Mouse (Mus musculus) layer of hippocampus, postnatal 10 days (tissue): ENCODE measurements around the gene Rasgrf1. TPM values are rescaled to one million over a fixed set of nuclear protein-coding genes. Genes with fewer than 3 reads are reported as not detected.
A peak's percentile ranks its signal among the peaks of the same experiment; 100 is the strongest.
"Not testable (repeated sequence)": the region's sequence is repeated elsewhere in the genome, so short reads cannot be mapped to it uniquely, and the experiment has no call there.

Source experiments
- DNase-seq, 2 experiments: peaks; one replicate each; pipeline ENCODE4 v3.0.0; 2021; ENCODE audit warnings: low spot score in 2 of 2
- total RNA-seq, 2 experiments: library from RNA; stranded (reverse); gene quantifications; 2 replicates each; pipeline ENCODE4 v1.2.3; 2021

Gene Rasgrf1
- total RNA-seq, 2 experiments from 2014 or later = 153 to 156 TPM

DNA sequence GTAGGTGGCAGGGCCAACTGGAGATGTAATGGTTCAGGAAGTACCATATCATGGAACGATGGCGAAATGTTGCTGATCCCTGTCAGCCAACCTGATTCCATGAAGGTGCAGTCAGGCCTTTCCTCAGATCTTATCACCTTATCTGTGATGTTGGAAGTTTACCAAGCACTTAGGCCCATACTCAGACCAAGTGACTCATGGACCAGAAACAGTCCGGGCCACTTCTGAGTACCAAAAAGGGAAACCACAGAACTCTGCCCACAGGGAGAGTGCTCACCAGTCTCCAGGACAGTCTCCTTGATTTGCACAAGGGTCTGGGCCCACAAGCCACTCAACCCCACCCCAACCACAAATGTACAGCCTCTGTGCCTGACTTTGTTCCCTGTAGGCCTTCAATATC, 126.1 kb downstream of the Rasgrf1 start:
- no peak for DNase-seq

DNA sequence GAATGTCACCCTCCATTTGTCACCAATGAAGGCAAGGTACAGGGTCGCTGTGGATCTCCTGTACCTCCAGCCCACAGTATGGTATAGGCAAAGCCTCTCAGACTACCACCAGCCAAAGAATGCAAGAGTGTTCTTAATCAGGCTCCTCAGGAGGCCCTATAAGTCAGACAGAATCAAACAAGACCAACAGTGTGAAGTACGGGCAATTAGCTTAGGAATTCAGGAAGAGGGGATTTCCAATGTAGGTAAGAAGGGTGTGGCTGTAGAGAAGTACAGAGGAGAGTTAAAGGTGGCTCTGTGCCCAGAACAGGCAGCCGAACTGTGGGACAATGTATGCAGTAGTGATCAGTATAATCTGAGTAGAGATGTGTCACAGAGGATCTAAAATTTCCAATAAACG, 126.6 kb downstream of the Rasgrf1 start:
- DNase-seq = no peak

- no peak for DNase-seq
Measured at GRCm38 (mm10) chr9:90038535-90038934, 128.8 kb downstream of the Rasgrf1 start.

- no peak for DNase-seq
Measured at GRCm38 (mm10) chr9:90040916-90041315, 131.2 kb downstream of the Rasgrf1 start.

GRCm38 (mm10) chr9:90041556-90041955, 131.8 kb downstream of the Rasgrf1 start:
- DNase-seq = no peak

- DNase-seq = not testable (repeated sequence)
Measured at GRCm38 (mm10) chr9:90042906-90043305, 133.2 kb downstream of the Rasgrf1 start.

- no peak for DNase-seq
Measured at GRCm38 (mm10) chr9:90045191-90045590, 135.5 kb downstream of the Rasgrf1 start.

- no peak for DNase-seq
Measured at GRCm38 (mm10) chr9:90047937-90048627, 138.4 kb downstream of the Rasgrf1 start.

DNA sequence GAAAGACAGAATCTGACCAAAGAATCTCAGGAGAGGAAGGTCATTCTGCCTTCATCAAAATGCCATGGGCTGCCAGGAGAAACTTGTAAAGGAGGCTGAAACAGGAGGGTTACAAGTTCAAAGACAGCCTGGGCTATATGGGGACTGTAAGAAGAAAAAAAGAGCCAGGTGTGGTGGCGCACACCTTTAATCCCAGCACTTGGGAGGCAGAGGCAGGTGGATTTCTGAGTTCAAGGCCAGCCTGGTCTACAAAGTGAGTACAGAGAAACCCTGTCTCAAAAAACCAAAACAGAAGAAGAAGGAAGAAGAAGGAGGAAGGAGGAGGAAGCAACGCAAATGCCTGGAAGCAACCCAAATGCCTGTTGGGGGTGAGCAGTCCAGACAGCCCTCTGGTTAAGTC, 144.1 kb downstream of the Rasgrf1 start, which contains the start of gene Ctsh:
TSS of gene Ctsh (plus strand) at position 301 of the 400 bp plus-strand sequence.
- DNase-seq = no peak

DNA sequence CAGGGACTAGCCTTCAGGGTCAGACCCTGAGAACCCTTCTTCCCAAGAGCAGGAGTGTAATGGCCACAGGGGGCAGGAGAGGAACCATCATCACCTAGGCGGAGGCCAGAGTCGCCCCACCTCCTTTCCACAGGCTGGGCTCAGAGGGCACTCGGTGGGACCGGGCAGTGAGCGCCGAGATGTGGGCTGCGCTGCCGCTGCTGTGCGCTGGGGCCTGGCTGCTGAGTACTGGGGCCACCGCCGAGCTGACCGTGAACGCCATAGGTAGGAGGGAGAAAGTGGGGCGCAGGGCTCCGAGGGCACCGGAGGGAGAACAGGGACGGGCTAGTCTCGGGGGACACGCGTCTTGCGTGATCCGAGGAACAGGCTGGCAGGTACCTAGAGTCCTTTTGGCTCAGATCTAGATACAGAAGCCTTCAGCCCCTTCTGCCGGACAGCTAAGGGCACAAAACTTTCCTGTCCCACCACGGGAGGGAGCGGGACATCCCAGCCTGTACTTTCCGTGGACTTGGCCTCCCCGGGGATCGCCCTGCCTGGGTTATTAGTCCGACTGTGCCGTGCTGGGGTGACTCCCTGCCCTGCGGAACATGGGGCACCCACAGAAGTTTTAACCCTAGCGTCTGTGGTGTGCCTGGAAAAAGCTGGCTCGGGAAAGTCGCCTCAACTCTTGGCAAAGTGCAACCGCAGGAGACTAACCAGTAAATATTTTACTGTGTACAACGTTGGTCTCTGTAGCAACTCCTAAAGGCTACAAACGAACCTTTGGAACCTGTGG, 144.8 kb downstream of the Rasgrf1 start:
- peak; percentile 17 to 43 for DNase-seq

DNA sequence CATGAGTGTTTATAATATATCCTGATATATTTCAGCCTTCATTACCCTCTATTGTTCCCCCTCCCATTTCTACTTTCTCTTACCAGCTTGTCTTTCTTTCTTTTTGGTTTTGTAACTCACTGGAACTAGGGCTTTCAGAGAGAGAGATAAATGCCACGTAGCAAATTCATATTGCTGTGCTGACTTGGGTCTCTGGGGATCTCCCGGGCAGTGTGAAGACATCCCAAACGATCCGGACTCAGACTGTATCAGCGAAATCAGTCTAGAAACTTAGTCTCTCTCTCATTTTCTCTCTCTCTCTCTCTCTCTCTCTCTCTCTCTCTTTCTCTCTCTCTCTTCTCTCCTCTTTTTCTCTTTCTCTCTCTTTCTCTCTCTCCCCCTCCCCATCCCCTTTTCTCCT, 145.7 kb downstream of the Rasgrf1 start:
- DNase-seq = no peak

- no peak for DNase-seq
Measured at GRCm38 (mm10) chr9:90055911-90056310, 146.2 kb downstream of the Rasgrf1 start.

DNA sequence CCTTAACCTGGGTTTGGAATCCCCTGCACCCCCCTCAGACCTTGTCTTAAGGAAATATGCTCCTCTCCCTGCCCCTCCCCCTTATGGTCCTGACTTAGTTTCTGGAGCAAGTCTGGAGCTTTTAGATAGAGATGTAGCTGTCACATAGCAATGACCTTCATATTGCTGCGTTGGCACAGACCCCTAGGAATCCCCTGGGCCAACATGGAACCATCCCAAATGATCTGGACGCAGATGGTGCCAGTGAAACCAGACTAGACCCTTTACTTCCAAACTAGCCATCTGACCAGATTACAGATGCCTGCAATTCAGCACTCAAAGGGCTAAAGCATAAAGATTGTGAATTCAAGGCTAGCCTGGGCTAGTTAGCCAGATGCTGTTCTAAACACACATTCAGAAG, 147.0 kb downstream of the Rasgrf1 start:
- DNase-seq = no peak

- no peak for DNase-seq
Measured at GRCm38 (mm10) chr9:90059828-90060573, 150.3 kb downstream of the Rasgrf1 start.

DNA sequence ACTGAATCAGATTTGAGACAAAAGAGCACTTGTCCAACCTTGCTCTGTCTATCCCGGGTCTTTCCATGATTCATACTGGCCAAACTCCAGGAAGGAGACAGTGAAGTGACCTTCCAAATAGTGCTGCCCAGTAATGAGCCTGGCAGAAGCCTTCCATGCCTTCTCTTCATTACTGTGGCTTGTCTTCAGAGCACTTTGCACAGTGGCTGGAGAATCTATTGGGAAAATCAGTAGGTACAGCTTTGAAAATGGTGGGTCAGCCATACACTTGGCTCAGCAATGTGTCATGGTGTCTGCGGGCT, 150.8 kb downstream of the Rasgrf1 start:
- DNase-seq = no peak

- not testable (repeated sequence) for DNase-seq
Measured at GRCm38 (mm10) chr9:90060932-90061331, 151.2 kb downstream of the Rasgrf1 start.

DNA sequence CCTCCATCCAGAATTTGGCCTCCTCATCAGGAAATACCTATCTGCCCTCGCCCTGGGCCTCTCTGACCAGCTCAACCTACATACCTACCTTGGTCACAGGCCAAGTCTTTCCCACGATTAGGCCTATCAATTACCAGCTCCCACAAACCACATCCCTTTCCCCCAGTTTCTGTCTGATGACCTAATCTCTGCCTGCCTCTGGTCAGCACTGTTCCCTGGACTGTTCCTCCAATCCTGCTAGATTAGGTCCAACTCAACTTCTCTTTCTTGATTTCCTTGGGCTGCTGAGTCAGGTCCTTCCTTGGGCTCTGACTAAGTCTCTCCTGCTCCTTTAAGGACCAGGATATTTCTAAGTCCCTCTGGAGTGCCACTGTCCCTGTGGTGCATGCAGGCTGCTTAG, 157.6 kb downstream of the Rasgrf1 start:
- no peak for DNase-seq

GRCm38 (mm10) chr9:90068786-90069185, 159.1 kb downstream of the Rasgrf1 start:
- no peak for DNase-seq

- DNase-seq = no peak
Measured at GRCm38 (mm10) chr9:90069485-90069884, 159.8 kb downstream of the Rasgrf1 start.

DNA sequence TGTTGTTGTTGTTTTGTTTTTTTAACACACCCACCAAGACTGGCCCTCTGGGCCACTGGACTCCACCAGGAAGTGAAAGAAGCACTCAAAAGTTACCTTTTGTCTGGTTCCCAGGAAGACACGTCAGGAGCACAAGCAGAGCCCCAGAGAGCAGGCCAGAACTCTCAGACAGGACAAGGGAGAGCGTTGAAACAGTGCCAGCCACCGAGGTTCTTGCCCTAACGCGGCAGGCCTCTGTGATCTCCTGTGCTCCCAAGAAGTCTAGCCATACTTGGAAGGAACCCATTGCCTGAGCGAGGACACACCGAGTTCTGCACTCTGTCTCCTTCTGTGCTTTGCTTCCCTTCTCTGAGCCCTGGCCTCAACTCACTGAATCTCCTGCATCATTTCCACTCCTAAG, 160.5 kb downstream of the Rasgrf1 start:
- DNase-seq = no peak

DNA sequence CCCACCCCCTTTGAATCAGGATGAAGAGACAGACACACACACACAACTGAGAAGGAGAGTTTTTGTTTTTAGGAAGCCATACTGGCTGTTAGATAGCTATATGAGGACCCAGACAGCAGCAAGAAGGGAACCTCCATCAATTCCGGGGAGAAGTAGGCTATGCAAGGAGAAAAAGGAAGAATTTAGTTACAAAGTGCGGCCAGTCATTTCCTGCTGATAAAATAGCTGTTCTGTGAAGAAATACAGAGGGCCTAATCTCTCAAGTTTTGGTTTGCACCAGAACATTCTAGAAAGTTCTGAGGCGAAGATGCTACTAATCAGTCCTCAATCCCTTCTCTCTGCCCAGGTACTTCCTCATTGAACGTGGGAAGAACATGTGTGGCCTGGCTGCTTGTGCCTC, 165.6 kb downstream of the Rasgrf1 start:
- no peak for DNase-seq

- no peak for DNase-seq
Measured at GRCm38 (mm10) chr9:90076131-90076530, 166.4 kb downstream of the Rasgrf1 start.
